ENCODE assay signal across 7 mouse cellular contexts in genomic region chr7:127016486-127016938, GRCm38 (mm10). TPM values are rescaled to one million over a fixed set of nuclear protein-coding genes. Genes with fewer than 3 reads are reported as not detected.
DNase-seq lines count a peak whose midpoint lies in the region; ATAC-seq and TF ChIP-seq lines count a peak whose summit lies in the region.

No protein-coding gene starts in this region.

- DNase-seq in left cerebral cortex, adult 2 months (ENCODE audit: extremely low spot score in 1 of 2, low spot score in 2 of 2), result peak; percentile 61 to 66
- DNase-seq in left cerebral cortex, adult 8-10 months (ENCODE audit: low spot score in 2 of 2), result no peak
- DNase-seq in adrenal gland, postnatal 25 days, result peak; percentile 68
- no peak for DNase-seq in forebrain, embryonic 10.5 days (ENCODE audit: extremely low spot score, low spot score)
- DNase-seq in limb, embryonic 10.5 days (ENCODE audit: low spot score), result peak; percentile 72
- no peak for DNase-seq in thymus, postnatal 4 days

- H3K4me1 ChIP-seq in forebrain, embryonic 10.5 days, result peaks cover 76% of the 10 kb centered on the region
- peaks cover 64% of the 10 kb centered on the region for H3K4me1 ChIP-seq in limb, embryonic 10.5 days
- H3K4me1 ChIP-seq in midbrain, embryonic 16.5 days (ENCODE audit: control insufficient read depth, insufficient read depth, low read length), result peaks cover 51% of the 10 kb centered on the region

- H3K4me2 ChIP-seq in midbrain, embryonic 16.5 days (ENCODE audit: low read length), result peak overlapping the region; percentile 80

- H3K36me3 ChIP-seq in forebrain, embryonic 10.5 days (replicated peaks), result peaks cover 44% of the 10 kb centered on the region
- H3K36me3 ChIP-seq in limb, embryonic 10.5 days, result peaks cover 44% of the 10 kb centered on the region
- peaks cover 6% of the 10 kb centered on the region for H3K36me3 ChIP-seq in midbrain, embryonic 16.5 days (ENCODE audit: control insufficient read depth, insufficient read depth, low read length)

- H3K9ac ChIP-seq in midbrain, embryonic 16.5 days (ENCODE audit: low read depth, low read length), result peak overlapping the region; percentile 81

- WGBS in forebrain, embryonic 10.5 days, result under 1% methylated on average over 22 of the region's 22 CpGs
- under 1% methylated on average over 22 of the region's 22 CpGs for WGBS in limb, embryonic 10.5 days
- 0% methylated on average over 22 of the region's 22 CpGs for WGBS in midbrain, embryonic 16.5 days

- H3K27me3 ChIP-seq in forebrain, embryonic 10.5 days (ENCODE audit: poor library complexity, severe bottlenecking), result no peaks in the 10 kb centered on the region
- H3K27me3 ChIP-seq in limb, embryonic 10.5 days (ENCODE audit: low read depth, poor library complexity, severe bottlenecking), result no peaks in the 10 kb centered on the region
- H3K27me3 ChIP-seq in midbrain, embryonic 16.5 days (ENCODE audit: control insufficient read depth, insufficient read depth, low read depth, low read length), result no peaks in the 10 kb centered on the region

- no peak for TF ChIP-seq CTCF in left cerebral cortex, adult 2 months (IDR thresholded peaks at IDR 0.05)

- peak overlapping the region; percentile 95 for H3K27ac ChIP-seq in left cerebral cortex, adult 2 months
- H3K27ac ChIP-seq in forebrain, embryonic 10.5 days, result peak overlapping the region; percentile 100
- peak overlapping the region; percentile 98 for H3K27ac ChIP-seq in limb, embryonic 10.5 days
- peak overlapping the region; percentile 94 for H3K27ac ChIP-seq in midbrain, embryonic 16.5 days (ENCODE audit: low read length)

- peak; percentile 33 for ATAC-seq in midbrain, embryonic 16.5 days

- peak overlapping the region; percentile 69 for H3K4me3 ChIP-seq in left cerebral cortex, adult 2 months
- H3K4me3 ChIP-seq in forebrain, embryonic 10.5 days, result peak overlapping the region; percentile 76
- peak overlapping the region; percentile 87 for H3K4me3 ChIP-seq in limb, embryonic 10.5 days
- peak overlapping the region; percentile 58 for H3K4me3 ChIP-seq in midbrain, embryonic 16.5 days (ENCODE audit: low read depth, low read length)

- intact Hi-C loops in left cerebral cortex, adult 2 months (cut with DNase I), result loop anchor here (2.0 kb wide), 1 partner anchor 40 kb away; the partner anchor contains the start of gene Cdiptos

- no peaks in the 10 kb centered on the region for H3K9me3 ChIP-seq in forebrain, embryonic 10.5 days
- H3K9me3 ChIP-seq in limb, embryonic 10.5 days (replicated peaks), result no peaks in the 10 kb centered on the region
- H3K9me3 ChIP-seq in midbrain, embryonic 16.5 days (replicated peaks; ENCODE audit: control insufficient read depth, low read length, poor library complexity, severe bottlenecking), result no peaks in the 10 kb centered on the region

RNA-seq across cellular contexts. Expression of gene Pagr1b, which starts 0.2 kb away (rescaled TPM):
- 1 to 10 TPM in 1 of 2 experiments, not detected in 1; 1.2 TPM for total RNA-seq in left cerebral cortex, adult 2 months (2021)
- total RNA-seq in left cerebral cortex, adult 8-10 months (2022), result 1 to 10 TPM in 1 of 4 experiments, not detected in 3; 2.5 TPM
- 1.7 and 2.8 TPM in 2 replicates for total RNA-seq in adrenal gland, postnatal 25 days (2021)
- polyA plus RNA-seq in forebrain, embryonic 10.5 days (2016; fragmentation: Nextera tagmentation; extraction: Ambion mirVana), result not detected in 2 replicates
- polyA plus RNA-seq in limb, embryonic 10.5 days (2016; fragmentation: Nextera tagmentation; extraction: Ambion mirVana), result 0.90 TPM in 1 of 2 replicates, not detected in the other
- 0.50 TPM in 1 of 2 replicates, not detected in the other for polyA plus RNA-seq in midbrain, embryonic 16.5 days (2015; fragmentation: Nextera tagmentation; extraction: Ambion mirVana)

RNA-seq across cellular contexts. Expression of gene Pagr1a, which starts 0.6 kb away (rescaled TPM):
- total RNA-seq in left cerebral cortex, adult 2 months (2021), result 10 to 100 TPM; 15.1 to 27.1 TPM
- 10 to 100 TPM; 13.2 to 34.8 (median 28.4) TPM for total RNA-seq in left cerebral cortex, adult 8-10 months (2022)
- 13.4 and 28.2 TPM in 2 replicates for total RNA-seq in adrenal gland, postnatal 25 days (2021)
- 92.7 and 121 TPM in 2 replicates for polyA plus RNA-seq in forebrain, embryonic 10.5 days (2016; fragmentation: Nextera tagmentation; extraction: Ambion mirVana)
- 88.5 and 95.0 TPM in 2 replicates for polyA plus RNA-seq in limb, embryonic 10.5 days (2016; fragmentation: Nextera tagmentation; extraction: Ambion mirVana)
- 33.8 and 62.5 TPM in 2 replicates for polyA plus RNA-seq in midbrain, embryonic 16.5 days (2015; fragmentation: Nextera tagmentation; extraction: Ambion mirVana)

RNA-seq across cellular contexts. Expression of gene Mvp, which starts 2.1 kb away (rescaled TPM):
- 1 to 10 TPM; 7.2 to 8.3 TPM for total RNA-seq in left cerebral cortex, adult 2 months (2021)
- 10 to 100 TPM; 10.9 to 12.6 (median 12.0) TPM for total RNA-seq in left cerebral cortex, adult 8-10 months (2022)
- 102 and 118 TPM in 2 replicates for total RNA-seq in adrenal gland, postnatal 25 days (2021)
- 3.3 TPM in 2 replicates for polyA plus RNA-seq in forebrain, embryonic 10.5 days (2016; fragmentation: Nextera tagmentation; extraction: Ambion mirVana)
- polyA plus RNA-seq in limb, embryonic 10.5 days (2016; fragmentation: Nextera tagmentation; extraction: Ambion mirVana), result 3.3 and 4.0 TPM in 2 replicates
- 2.9 and 3.2 TPM in 2 replicates for polyA plus RNA-seq in midbrain, embryonic 16.5 days (2015; fragmentation: Nextera tagmentation; extraction: Ambion mirVana)

RNA-seq across cellular contexts. Expression of gene Gm42742, which starts 4.4 kb away (rescaled TPM):
- total RNA-seq in left cerebral cortex, adult 2 months (2021), result 10 to 100 TPM; 61.0 to 66.3 TPM
- 10 to 100 TPM; 35.5 to 49.5 (median 45.3) TPM for total RNA-seq in left cerebral cortex, adult 8-10 months (2022)
- total RNA-seq in adrenal gland, postnatal 25 days (2021), result 31.0 and 44.0 TPM in 2 replicates
- polyA plus RNA-seq in forebrain, embryonic 10.5 days (2016; fragmentation: Nextera tagmentation; extraction: Ambion mirVana), result 32.6 and 46.7 TPM in 2 replicates
- 30.8 and 44.7 TPM in 2 replicates for polyA plus RNA-seq in limb, embryonic 10.5 days (2016; fragmentation: Nextera tagmentation; extraction: Ambion mirVana)
- polyA plus RNA-seq in midbrain, embryonic 16.5 days (2015; fragmentation: Nextera tagmentation; extraction: Ambion mirVana), result 30.9 and 61.5 TPM in 2 replicates

RNA-seq across cellular contexts. Expression of gene Prrt2, which starts 4.5 kb away (rescaled TPM):
- total RNA-seq in left cerebral cortex, adult 2 months (2021), result 100 to 1,000 TPM; 214 to 216 TPM
- total RNA-seq in left cerebral cortex, adult 8-10 months (2022), result 100 to 1,000 TPM; 191 to 225 (median 213) TPM
- total RNA-seq in adrenal gland, postnatal 25 days (2021), result 2.2 and 5.1 TPM in 2 replicates
- 3.5 and 4.0 TPM in 2 replicates for polyA plus RNA-seq in forebrain, embryonic 10.5 days (2016; fragmentation: Nextera tagmentation; extraction: Ambion mirVana)
- 2.9 and 4.4 TPM in 2 replicates for polyA plus RNA-seq in limb, embryonic 10.5 days (2016; fragmentation: Nextera tagmentation; extraction: Ambion mirVana)
- 40.9 and 63.3 TPM in 2 replicates for polyA plus RNA-seq in midbrain, embryonic 16.5 days (2015; fragmentation: Nextera tagmentation; extraction: Ambion mirVana)

Comparison
In these comparisons a context has a peak if more than half of its experiments do, and no peak if none do; other contexts are left out.
1. DNase-seq: peak in left cerebral cortex, adult 2 months (2 of 2), adrenal gland, postnatal 25 days (single experiment) and limb, embryonic 10.5 days (single experiment); none in left cerebral cortex, adult 8-10 months (0 of 2), forebrain, embryonic 10.5 days (single experiment) and thymus, postnatal 4 days (single experiment).
2. Peak in every context shown above with its lines, with median percentiles within 50 percentile points of each other: H3K27ac ChIP-seq and H3K4me3 ChIP-seq.